Mouse (Mus musculus) mouse trophoblast stem cell (cell line): ENCODE measurements at regions not wholly inside any gene's neighbourhood (a gene's known extent, or its start where the extent isn't known, plus 50 kb on each side); places are given as distances from the start of the nearest gene placed in this dataset.

ENCODE experiments used
- in situ Hi-C, 2 experiments: fragments of 300-500 bp; cut with MseI, MboI; formaldehyde crosslinking; loops; 2 replicates in 1 of 2; 3 replicates in 1 of 2; pipeline ENCODE4 v1.15.1; 2025

DNA sequence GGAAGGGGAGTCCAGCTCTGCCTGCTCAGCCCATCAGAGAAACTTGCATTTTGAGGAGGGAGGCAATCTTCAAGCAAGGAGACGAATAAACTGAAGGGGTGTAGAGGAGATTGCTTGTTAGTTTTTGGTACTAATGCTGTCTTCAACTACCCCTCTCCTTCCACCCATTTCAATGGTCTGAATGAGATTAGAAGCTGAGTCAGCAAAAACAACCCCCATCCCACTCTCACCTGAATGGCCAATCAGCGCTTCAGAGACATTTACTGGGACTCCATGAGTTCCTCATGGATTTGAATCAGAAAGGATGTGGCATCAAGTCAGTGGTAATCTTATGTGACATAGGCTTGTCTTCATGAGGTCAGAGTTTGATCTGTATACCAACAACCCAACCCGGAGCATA, 180.0 kb upstream of the Nlrp1b start:
- in situ Hi-C loops: no loop called here

DNA sequence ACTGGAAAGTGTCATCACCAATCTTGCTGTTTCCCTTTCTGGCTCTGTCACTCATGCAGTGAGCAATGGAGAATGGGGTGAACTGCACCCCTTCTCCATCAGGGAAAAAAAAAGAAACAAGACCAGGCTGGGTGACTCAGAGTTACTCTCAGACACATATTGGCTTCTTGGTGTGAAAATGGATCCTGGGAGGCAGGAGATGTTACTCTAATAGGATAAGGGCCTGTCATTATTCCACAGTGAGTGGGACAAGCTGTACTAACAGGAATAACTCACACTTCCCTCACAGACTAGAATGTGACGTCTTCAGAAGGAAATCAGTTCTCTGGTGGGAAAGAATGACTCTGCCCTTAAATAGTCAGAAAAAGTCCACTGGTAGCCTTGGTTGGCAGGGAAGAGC, 181.4 kb upstream of the Nlrp1b start:
- in situ Hi-C loops: no loop called here

DNA sequence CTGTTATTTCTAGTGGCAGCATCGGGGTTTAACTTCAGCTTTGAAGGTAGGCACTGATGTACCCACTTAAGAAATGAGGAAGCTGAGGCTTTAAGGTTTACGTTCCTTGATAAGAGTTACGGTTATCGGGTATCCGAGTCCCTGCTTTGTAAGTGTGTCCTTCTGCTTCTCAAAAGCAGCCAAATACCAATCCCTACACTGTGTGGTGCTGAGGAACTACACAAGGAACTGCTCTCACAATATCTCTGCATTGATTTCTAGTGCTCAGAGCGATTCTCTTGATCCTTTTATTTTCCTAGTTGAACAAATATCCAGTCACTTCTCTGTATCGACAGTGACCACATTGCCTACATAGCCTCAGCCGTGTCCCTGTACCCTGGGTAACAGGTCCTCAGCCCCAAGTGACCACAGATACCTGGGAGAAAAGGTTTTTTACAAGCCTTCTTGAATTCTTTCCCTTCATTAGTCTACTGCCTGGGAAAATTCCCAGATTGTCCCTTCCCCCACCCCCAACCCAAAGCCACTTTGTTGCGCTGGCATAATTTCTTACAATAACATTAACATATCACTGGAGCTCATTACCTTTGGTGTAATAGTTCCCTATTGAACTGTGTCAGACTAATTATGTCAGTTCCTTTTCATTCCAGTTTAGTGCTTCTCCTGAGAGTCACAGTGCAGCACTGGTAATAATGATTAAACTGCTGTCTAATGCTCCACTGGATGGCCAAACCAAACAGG, 184.0 kb upstream of the Nlrp1b start:
- in situ Hi-C loops: no loop called here

DNA sequence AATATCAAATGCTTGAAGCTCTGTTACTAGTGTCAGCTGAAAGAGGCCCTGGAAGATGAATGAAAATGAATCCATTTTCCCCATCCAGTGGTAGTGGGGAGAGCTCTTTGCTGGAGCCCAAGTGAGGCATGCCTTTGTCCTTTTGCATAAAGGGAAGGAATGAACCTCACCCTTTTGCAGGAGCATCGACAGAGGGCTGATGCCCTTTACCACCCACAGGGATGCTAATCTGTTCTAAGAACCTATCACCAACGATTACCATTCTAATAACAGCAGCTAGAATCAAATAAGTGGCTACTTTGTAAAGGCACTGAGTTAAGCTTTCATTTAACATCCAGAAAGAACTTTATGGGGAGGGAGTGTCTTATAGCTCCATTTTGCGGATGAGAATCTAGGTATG, 184.9 kb upstream of the Nlrp1b start:
- in situ Hi-C loops: no loop called here

DNA sequence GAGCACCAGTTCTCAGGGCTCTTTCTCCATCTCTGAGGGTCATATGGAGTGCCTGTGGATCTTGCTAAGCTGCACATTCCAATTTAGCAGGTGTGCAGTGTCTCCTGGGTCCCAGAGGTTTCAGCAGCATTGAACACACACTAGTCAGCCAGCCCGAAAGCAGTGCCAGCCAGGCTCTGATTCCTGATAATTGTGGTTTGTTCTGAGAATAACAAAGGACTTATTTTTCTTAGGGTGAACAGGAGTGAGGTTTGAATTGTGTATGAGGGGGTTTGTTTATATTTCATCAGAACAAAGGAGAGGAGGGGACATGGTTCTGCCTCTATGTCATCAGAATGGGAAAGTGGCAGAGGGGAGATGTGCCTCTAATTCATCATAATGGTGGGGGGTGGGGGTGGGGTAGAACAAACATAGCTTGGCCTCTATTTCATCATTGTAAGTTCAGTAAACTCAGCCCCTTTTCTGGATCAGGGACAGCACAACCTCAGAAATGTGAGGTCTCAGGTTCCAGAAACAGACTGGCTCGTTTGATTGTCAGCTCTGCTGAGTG, 191.8 kb upstream of the Nlrp1b start:
- in situ Hi-C loops: no loop called here

DNA sequence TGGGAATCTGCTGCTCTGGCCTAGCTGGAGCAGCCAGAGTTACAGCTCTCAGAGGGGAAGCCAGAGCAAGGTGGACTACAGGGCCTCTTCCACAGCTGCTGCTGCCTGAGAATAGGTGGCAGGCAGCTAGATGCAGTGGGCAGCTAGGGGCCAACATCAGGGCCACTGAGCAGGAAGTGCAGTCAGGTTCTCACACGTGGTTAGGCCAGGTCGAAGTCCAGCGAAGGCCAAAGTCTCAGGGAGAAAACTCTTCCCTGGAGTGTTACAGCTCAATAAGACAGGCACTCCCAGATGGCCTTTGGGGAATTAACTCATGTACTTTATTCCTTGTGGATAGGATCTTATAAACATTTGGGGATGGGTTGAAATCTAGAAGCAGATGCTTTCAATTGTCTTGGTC, 192.7 kb upstream of the Nlrp1b start:
- in situ Hi-C loops: no loop called here

DNA sequence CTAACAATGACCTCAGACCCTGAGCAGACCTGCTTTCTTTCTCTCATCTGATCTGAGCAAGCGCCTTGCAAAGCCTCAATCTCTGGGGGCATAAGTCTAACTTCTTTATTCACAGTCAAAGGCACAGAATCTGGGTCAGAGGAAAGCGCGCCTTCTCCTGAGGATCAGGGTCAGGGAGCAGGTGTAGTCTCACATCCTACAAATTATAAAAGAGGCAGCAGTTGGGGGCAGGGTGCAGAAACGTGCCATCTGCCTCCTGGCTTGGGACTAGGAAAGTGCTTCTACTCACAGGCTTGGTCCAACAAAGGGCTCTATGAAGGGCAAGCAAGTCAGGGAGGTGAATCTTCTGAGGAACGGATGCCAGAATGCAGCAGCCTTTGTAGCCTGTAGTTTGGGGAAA, 194.3 kb upstream of the Nlrp1b start:
- in situ Hi-C loops: no loop called here

DNA sequence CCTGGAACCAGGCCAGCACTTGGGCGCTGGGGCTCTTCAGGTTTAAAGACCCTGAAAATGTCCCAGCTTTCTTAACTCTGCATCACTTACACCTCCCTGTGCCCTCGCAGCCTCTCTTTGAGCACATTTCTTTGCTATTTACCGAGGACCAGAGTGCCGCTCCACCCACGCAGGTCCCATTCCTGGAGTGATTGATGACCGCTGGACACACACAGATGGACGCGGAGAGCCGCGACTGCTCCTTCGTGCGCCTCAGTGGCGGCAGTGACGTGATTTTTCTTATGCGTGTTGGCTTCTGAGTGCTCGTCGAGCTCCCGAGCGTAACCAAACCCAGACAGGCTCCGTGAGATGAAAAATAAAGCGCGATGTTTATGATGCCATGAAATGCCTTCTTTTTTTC, 199.2 kb upstream of the Nlrp1b start:
- in situ Hi-C loops: no loop called here

DNA sequence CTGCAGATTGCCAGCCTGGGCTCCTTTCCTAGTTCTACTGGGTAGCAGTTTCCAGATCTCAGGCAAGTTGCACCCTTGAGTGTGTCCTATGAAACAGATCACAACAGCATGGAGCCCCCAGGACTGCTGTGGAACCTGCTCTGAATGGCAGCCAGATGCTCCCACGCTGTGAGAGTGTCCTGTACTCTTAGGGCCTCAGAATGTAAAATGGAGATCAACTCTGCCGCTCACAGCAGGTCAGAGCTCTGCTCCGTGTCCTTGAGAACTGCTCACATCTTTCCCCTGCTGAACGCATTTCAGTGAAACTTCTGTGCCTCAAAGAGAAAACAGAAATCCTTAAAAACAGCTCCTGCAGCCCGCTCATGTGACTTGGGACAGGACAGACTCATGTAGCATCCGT, 203.7 kb upstream of the Nlrp1b start:
- in situ Hi-C loops: no loop called here

DNA sequence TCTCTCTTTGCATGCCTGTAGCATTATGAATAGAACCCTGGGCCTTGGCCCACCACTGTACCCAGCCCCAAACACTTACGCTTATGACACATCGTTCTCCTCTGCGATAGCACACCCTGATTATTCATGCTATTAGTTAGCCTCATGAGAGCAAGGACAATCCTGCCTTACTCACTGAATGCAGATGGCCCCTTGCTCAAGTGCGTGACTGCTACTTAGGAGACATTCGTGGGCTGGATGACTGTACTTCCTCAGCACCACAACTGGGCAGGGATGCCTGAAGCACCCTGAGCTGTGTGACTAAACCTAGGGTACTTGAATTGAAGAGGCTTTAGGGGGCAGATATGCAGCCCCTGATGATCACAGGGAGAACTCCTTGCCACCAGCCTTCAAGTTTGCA, 204.4 kb upstream of the Nlrp1b start:
- in situ Hi-C loops: no loop called here

DNA sequence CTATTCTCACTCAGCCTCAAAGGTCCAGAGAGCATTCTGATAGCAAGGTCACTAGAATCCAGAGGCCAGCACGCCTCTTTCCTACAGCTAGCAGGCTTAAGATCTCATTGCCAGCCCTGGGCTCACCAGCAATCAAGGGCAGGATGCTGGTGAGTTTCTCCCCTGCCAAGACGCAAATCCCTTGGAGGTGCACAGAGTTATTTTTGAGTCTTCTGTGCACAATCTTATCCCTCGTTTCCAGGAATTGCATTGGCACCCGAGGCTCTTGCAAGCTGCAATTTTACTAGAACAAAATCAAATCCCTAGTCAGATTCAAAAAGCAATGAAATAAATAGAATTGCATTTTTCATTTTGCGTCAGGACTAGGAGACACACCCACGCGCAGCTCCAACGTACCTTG, 205.2 kb upstream of the Nlrp1b start:
- in situ Hi-C loops: no loop called here

DNA sequence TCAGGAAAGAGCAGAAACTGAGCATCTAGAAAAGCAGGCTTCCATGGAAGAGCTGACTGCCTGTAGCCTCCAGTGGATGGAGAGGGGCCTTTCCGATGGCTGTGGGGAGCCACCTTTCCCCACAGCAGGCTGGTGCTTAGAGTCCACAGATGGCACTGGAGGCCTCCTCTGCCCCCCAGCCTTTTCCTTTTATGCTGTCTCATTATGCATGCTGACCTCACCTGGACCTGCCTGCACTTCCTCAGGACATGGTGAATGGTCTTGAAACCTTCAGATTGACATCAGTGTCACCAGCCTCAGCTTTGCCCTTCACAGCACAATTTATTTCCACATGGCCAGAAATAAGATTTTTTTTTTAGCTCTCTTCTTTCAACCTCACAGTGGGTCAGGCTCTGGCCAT, 205.8 kb upstream of the Nlrp1b start:
- in situ Hi-C loops: no loop called here

DNA sequence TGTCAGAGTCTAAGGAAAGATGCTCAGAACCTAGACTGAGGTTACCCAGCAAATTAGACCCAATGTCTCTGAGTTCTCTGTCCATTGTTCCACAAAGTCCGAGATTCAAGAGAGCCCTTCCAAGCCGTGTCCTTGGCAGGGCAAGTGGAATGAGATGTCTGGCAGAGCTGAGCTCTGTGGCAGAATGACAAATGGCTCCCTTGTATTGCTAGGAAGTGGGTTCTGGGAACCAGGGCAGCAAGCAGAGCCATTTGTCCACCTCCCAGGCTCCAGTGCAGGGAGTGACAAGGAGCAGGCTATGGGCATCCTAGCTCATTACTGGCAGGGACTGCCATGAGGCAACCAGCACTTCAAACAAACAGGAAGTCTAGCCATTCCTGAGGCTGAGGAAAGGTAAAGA, 206.3 kb upstream of the Nlrp1b start:
- in situ Hi-C loops: no loop called here

DNA sequence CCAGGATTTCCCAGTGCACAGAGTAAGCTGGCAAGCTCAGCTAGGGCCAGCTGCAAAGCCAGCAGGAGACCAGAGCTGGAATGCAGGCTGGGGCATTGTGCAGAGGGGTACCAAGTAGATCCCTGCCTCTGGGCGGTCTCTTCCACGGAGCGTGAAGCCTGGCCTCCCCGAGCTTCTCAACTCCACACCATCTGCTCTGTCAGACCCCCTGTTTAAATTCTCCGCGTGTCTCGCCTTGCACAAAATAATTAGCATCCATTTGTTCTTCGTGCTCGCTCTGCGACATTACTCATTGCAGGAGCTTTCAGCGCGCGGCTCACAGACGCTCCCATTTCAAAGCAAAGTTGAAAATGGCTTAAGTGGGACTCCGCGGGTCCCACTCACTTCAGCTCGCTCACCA, 209.3 kb upstream of the Nlrp1b start:
- in situ Hi-C loops: no loop called here

DNA sequence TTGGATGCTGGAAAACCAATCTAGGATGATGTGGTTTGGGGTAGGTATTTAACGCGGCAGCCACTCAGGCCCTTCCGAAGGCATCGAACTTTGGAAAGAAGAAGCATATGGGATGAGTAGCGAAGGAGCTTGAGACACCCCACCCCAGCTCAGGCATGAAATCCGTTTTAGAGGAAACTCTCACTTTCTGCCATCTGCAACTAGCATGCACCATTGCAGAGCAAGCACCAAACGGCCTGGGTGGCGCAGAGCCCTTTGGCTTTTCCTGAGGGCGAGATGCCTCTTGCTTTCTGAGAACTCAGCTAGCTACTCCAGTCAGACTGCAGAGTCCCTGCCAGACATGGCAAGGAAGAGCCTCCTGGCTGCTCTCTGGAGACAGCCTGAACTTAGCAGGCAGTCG, 209.9 kb upstream of the Nlrp1b start:
- in situ Hi-C loops: no loop called here

DNA sequence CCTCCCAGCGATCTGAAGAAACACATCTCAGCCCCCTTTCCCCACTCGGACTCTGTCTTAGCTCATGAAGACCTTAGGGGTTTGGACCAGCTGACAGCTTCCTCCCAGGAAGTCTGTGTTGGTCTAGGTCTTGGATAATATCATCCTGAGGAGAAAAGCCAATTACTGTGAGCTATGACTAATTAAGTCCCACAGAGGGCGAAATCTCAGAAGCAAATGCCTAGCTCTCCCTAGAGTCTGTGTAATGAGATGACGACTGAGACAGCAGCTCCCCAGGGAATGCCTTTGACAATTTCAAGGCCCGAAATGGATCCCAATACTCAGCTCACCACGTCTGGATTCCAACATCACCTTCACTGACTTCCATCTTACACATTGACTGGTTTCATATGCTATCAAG, 213.5 kb upstream of the Nlrp1b start:
- in situ Hi-C loops: no loop called here

DNA sequence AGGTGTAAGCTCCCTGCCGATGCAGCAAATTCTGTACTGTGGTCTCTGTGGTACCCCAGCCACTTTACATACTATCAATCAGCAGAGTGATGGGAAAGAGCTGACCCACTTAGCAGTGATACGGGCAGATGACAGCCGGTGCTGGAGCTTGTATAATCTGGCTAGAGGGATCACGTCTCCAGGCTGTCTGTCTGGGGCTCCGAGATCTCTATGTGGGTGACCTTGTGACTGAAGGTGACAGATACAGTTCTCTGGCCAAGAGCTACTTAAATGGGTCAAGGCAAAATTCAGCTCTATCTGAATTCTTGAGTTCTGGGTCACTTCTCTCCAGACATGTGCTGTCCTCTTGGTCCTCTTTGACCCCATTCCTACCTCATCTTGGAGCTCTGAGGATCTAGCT, 216.1 kb upstream of the Nlrp1b start:
- in situ Hi-C loops: no loop called here

DNA sequence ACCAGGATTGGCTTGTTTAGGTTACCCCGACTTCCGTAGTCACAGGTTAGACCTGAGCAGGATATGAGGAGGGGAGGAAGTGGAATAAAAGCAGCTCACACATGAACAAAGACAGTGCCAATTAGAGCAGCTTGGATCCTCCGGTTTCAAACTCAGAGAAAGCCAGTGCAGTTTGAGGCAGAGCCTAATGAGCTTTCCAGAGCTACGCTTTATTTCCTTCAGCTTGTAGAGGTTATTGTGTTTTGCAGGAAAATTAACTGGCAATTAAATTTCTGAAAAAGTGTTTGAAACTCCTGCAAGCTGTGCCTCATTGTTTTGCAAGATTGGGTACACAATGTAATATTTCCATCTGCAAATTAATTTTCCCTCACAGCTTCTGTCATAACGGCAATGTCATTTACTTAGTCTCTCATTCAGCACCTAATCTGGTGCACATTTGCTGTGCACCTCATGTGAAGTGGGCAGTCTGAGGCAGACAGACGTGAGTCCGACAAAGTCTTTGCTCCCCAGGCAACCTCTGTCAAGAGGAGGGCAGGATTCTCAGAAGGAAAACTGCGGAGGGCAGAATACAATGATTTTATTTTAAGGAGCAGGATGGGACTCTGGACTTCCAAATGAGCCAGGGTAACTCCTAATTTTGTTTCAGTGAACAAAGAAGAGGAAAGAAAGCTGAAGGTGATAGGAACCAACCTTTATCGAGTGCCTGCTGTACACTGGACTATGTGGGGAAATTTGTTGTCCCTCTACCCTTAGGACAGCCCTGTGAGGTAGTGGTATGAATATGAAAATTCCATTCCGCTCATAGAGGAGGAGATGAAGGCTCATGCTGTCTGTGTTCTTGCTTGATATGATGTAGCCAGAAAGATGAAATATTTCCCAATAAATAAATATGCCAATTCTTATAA, 217.6 kb upstream of the Nlrp1b start:
- in situ Hi-C loops: no loop called here

DNA sequence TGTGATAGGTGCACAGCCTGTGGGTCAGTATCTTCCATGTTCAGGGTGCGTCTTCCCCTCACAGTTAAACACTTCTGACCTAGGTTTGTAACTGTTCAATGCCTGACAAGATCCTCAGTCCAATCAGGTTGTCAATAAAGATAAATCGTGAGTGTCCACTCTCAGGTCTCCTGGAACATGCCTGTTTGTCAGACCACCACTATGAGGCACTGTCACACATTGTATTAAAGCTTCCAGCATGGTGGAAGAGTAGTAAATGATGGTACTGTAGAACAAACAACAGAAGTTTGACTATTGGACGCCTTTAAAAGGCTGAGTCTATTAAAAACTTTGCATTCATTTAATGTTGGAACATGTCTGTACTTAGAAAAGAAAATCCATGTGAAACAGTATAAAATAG, 249.6 kb upstream of the Nlrp1b start:
- in situ Hi-C loops: no loop called here

DNA sequence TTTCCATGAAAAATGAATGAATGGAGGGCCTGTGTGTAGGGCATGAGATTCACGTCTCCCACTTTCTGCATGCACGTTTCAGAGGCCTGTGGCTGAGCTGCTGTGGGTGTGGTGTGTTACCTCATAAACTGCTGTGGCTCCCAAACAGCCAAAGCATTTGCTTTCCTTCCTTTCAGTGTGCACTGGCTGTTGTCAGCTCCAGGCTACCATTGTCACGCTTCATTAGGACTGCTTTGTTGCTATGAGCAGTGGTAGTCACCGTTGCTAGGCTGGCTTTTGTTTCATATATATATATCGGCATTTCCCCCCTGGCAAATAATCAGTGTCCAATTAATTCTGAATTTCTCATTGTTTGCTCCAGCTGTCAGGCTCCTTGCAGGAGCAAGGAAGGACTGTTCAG, 251.9 kb upstream of the Wscd1 start:
- in situ Hi-C loops: no loop called here

DNA sequence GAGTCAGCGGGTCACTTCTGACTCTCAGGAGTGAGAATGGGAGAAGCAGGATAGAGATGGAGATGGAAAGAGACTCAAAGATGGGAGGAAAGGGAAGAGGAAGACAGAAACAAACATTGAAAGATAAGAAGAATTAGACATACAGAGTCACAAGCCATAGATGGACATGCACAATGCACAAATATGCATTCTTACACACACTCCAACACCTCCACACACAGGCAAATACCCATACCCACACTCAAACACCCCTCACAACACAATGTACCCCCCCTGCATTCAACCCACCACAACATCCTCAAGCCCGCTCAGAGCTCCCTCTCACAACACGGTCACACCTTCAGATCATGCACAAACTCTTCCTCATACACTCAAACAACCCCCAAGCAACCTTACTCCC, 251.4 kb upstream of the Wscd1 start:
- in situ Hi-C loops: no loop called here

DNA sequence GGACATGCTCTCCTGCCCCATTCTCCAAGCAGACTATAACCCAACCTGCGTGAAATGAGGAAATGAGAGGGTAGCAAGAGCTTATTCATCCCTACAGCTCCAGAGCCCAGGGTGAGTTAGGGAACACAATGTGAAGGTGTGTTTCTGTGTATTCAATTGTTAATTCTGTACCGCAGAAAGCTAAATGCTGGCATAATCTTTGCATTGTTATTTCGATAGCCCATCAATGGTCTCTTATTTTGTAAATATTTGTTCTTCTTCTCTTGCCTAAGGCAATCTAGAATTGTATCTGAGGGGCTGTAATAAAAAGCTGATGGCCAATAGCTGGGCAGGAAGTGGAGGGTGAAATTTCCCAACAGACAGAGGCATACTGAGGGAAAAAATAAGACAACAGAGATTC, 247.6 kb upstream of the Wscd1 start:
- in situ Hi-C loops: no loop called here
